Mouse (Mus musculus) cerebellum, adult 18-20 months (tissue): ENCODE data around the gene Pkd2.

Experiments used
- DNase-seq, 2 experiments: peaks; one replicate each; pipeline ENCODE4 v3.0.0; 2021

Gene Pkd2

DNA sequence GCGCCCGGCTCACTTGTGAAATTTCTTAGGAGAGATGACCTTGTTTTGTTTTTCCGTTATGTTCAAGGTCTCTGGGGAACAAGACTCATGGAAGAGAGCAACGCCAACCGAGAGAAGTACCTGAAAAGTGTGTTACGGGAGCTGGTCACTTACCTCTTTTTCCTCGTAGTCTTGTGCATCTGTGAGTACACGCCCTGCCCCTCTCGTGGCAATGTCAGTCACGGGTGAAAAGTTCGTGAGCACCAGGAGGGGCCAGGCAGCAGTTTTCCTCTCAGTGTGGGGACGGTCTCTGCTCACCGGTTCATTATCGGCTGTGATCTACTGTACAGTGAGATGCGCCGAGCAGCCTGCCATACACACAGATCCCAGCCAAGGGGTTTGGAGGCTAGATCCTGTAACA, 7.6 kb downstream of the Pkd2 start:
- no peak for DNase-seq

DNA sequence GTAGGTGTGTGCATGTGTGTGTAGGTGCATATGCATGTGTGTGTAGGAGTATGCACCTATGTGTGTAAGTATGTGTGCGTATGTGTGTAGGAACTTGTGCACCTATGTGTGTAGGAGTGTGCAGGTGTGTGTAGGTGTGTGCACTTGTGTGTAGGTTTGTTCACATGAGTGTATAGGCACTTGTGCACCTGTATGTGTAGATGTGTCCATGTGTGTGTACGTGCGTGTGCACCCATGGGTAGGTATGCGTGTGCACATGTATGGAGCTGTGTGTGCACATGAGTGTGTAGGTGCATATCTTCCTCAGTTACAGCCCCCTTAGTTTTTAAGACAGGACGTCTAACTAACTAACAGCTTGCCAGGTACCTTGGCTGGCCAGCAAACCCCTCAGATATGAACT, 9.3 kb downstream of the Pkd2 start:
- no peak for DNase-seq

DNA sequence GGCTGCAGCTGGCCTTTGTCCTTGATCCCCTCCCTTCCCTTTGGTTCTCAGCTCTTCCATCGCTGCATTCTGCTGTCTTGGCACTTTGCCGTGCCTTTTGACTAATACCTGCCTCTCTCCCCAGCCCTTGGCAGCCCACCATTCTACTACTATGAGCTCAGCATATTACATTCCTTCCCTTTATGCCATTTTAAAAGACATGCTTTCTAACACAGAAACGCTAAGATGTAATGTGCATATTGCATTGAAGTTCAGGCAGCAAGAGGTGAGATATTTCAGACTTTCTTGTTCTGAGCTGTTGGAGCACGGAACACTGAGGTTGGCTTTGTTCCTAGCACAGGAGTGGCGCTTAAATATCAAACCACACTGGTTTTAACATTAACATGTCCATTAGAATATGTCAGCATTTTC, 11.7 kb downstream of the Pkd2 start:
- DNase-seq, result peak; percentile 33 to 36

DNA sequence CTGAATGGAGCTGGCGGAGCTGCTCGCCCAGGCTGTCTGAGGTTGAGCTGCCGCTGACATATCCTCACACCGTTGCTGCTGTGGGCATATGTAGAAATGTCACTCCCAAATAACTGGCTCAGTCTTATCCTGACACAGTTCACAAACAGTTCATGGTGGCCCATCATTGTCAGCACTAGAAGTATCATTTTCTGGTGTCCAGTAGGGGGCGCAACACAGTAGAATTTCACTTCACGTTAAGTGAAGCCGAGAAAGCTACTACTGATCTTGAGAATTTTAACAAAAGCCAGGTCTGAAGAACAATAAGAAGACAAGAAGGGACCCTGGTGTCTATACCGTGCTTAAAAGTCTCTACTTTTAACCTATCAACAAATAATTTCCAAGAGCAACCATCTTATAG, 13.1 kb downstream of the Pkd2 start:
- peak in 1 of 2 experiments; percentile 44 for DNase-seq

DNA sequence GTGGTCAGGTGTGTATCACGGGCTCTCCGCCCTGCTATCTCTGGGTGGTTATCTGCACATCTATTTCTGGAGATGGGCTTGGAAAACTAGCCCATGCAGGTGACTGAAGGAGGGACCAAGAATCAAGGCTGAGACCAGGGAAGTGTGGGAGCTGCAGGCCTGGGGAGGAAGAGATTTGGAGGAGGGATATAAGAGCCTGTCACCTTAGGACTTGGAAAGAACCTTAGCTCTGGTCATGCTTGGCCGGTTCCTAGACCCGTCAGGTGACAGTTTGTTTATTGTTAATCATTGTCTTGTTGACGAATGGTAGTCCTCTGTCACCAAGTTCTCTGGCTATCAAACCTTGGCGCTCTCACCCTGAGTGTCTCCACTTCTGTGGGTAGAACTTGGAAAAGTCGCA, 21.1 kb downstream of the Pkd2 start:
- no peak for DNase-seq

DNA sequence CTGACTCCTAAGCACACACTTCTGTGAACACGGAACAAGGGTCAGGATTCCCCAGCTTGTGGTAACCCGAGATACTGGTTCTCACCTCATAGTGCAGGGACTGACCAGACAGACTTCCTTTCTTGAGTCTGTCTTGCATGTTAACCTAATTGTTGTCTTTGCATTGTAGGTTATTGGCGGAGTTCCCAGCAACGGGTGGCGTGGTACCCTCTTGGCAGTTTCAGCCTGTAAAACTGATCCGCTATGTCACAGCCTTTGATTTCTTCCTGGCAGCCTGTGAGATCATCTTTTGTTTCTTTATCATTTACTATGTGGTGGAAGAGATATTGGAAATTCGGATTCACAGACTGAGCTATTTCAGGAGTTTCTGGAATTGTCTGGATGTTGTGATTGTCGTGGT, 23.6 kb downstream of the Pkd2 start:
- no peak for DNase-seq

DNA sequence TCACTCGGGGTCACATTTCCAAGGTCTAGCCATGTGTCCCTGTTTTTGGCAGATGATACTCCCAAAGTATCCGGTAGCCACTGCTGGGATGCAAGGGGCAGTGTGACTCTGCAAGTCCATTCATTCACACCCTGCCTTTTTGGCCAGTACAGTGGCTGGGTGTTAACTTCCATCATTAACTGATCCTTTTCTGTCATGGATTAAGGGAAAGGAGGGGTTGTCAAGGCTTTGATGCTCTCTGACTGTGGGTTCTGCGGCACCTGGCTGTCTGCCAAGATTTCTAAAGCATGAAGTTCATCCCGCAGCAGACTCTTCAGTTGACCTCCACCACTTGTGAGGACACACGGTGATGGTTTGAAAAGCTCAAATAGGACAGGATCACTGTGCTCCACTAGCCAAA, 32.3 kb downstream of the Pkd2 start:
- no peak for DNase-seq

DNA sequence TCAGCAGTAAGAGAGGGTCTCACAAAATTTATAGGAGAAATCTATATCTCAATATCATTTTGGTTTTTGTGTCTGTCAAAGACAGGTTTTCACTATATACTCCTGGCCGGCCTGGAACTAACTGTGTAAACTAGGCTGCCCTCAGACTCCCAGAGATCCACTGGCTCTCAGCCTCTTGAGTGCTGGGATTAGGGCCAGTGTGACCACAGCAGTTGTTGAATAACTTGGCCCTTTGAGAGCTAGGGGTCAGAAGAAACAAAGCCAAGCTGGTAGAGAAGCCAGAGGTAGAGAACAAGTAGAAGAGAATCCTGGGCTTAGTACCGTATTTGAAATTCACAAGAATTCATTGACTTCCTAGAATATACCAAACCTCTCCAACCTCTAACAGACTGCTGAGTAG, 45.6 kb downstream of the Pkd2 start:
- no peak for DNase-seq

DNA sequence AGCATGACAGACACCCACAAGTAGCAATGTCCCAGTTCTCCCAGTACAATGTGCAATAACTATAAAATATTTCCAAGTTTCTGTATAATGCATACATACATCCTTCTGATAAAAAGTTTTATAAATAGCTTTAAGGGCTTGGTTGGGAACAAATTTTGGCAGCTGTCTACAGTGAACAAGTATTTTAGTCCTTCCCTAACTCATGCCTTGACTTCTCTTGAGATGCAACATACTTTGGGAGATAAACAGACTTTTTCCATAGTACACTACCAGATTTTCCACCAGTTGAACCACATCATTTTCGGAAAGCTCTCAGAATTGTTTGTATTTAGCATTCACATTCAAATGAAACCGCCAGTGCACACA, 48.6 kb downstream of the Pkd2 start:
- DNase-seq, result no peak

DNA sequence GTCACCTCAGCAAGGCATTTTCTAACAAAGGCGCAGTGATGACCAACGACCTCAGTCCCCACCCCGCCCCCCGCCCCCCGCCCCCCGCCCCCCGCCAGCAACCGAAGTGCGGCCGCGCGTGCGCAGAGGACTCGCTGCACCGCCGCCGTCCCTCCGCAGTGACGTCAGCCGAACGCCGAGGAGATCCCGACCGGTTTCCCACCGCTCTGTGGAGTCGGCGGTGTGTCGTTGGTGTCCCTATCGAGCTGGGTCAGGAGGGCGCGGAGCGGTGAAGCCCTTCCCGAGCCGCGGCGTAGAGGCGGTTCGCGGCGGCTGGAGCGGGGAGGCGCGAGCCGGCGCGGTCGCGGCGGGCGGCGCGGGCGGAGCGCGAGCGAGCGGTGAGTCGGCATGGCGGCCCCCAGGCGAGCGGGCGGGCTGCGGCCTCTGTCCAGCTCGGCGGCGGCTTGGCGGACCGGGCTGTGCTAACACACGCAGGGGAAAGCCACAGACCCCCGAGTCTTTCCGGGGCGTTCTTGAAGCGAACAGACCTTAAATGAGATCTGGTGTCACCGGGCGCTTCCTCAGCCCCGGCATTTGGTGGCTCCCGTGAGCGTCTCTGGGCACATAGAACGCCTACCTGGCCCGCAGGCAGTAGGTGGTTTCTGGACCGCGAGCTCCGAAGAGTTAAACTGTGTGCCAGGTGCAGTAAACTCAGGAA, 49.1 kb downstream of the Pkd2 start, which contains the start of gene BC005561:
Gene BC005561, plus strand, starts transcription at position 158 of the 697 bp plus-strand sequence.
- peak; percentile 86 to 90 for DNase-seq

DNA sequence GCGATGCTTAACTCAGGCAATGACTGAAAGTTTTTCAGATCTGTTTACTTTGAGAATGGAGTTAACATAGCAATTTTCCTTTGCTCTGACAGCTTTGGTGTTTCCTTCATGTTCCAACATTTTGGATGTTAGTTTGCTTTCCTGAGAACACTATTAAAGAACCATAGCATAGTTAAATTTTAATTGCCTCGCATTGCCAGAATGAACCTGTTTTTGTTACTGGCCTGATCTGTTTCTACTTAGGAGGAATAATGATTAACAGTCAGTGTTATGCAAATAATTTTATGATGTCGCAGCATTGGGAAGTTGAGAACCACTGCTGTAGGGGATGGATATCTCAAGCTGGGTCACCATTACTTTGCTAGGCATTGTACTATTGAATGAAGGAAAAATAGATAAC, 52.0 kb downstream of the Pkd2 start:
- DNase-seq, result no peak

DNA sequence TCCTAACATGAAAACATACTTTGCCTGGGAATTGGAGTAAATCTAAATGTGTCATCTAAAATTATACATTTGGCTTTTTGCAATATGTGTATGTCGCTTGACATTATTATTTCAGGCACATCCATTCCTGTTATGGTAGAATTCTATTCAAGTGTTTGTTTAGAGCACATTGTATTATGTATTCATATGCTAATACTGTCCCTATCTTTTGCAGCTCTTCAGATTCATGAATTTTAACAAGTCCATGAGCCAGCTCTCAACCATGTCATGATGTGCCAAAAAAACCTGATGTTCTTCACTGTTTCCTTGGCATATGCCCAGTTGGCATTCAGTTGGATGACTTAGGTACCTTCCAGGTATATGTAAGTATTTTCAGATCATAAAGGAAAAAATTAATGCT, 79.4 kb downstream of the Pkd2 start:
- peak in 1 of 2 experiments; percentile 19 for DNase-seq

DNA sequence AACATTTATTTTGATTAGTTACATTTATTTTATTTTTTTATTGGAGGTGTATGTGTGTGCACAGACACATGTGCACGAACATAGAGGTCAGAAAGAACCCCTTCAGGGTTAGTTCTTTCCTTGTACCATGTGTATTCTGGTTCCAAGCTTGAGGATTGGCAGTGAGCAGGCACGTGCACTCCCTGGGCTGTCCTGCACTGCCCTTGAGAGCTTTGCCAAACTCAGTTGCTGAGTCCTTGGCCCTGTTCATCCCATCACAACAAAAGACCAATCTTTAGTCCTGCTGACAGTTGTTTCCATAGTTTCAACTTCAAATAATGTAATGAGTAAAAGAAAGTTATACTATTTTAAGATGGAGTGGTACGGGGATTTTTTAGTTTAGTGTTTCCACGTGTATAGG, 80.1 kb downstream of the Pkd2 start:
- DNase-seq, result no peak
